Mouse (Mus musculus) E14TG2a.4 (cell line): ENCODE results near the gene Gm21972.

Experiments used
- H3K27me3 ChIP-seq: 2 replicates; pipeline ENCODE4 v1.6.1; 2014; ENCODE audit warnings: low read length, control low read depth; ENCODE audit not compliant: insufficient read depth
- H3K36me3 ChIP-seq: 2 replicates; pipeline ENCODE4 v1.6.1; 2014; ENCODE audit warnings: low read length, control low read depth; ENCODE audit not compliant: insufficient read depth
- H3K4me1 ChIP-seq: replicated peaks from 2 replicates; pipeline ENCODE4 v1.6.1; 2014; ENCODE audit warnings: low read depth, low read length, control low read depth
- H3K4me3 ChIP-seq: replicated peaks from 2 replicates; pipeline ENCODE4 v1.5.1; 2014; ENCODE audit warnings: mild to moderate bottlenecking, low read length
- H3K9me3 ChIP-seq: 2 replicates; pipeline ENCODE4 v1.6.1; 2014; ENCODE audit warnings: low read length, control low read depth
- CTCF ChIP-seq: conservative IDR thresholded peaks from 2 replicates; pipeline ENCODE4 v1.5.1; 2014; ENCODE audit warnings: low read length
- NANOG ChIP-seq: IDR thresholded peaks from 2 replicates; pipeline ENCODE4 v1.6.1; 2014; ENCODE audit warnings: borderline replicate concordance, low read length, mixed read lengths
- POU5F1 ChIP-seq: IDR thresholded peaks from 2 replicates; pipeline ENCODE4 v1.6.1; 2014; ENCODE audit warnings: low read length, borderline replicate concordance

Gene Gm21972

GRCm38 (mm10) chr1:86144001-86144944 is 10.8 kb downstream of the Gm21972 start:
- H3K4me3 ChIP-seq: no peak overlapping the region
- H3K4me1 ChIP-seq: peaks cover 18% of the 10 kb centered on the region
- peaks cover 28% of the 10 kb centered on the region for H3K36me3 ChIP-seq
- no peaks in the 10 kb centered on the region for H3K27me3 ChIP-seq
- H3K9me3 ChIP-seq: no peaks in the 10 kb centered on the region
- TF ChIP-seq CTCF (peak; percentile 34), NANOG (no peak), POU5F1 (no peak)

- H3K27me3 ChIP-seq: no peaks in the 10 kb centered on the region
- TF ChIP-seq NANOG (no peak), POU5F1 (no peak)
- no peaks in the 10 kb centered on the region for H3K9me3 ChIP-seq
- H3K36me3 ChIP-seq: peaks cover 11% of the 10 kb centered on the region
- peaks cover 18% of the 10 kb centered on the region for H3K4me1 ChIP-seq
- no peak overlapping the region for H3K4me3 ChIP-seq
Measured at GRCm38 (mm10) chr1:86146293-86146692, 12.9 kb downstream of the Gm21972 start.

- Histone ChIP-seq H3K27me3 (no peaks in the 10 kb centered on the region), H3K4me3 (no peak overlapping the region), H3K4me1 (peaks cover 18% of the 10 kb centered on the region), H3K9me3 (peaks cover 7% of the 10 kb centered on the region), H3K36me3 (peaks cover 6% of the 10 kb centered on the region)
- no peak for TF ChIP-seq NANOG
- no peak for TF ChIP-seq POU5F1
- no peak for TF ChIP-seq CTCF
Measured at GRCm38 (mm10) chr1:86147557-86147956, 14.1 kb downstream of the Gm21972 start.

- Histone ChIP-seq H3K36me3 (peaks cover 2% of the 10 kb centered on the region; the same call in 1 of the 2 replicates), H3K27me3 (no peaks in the 10 kb centered on the region), H3K4me3 (no peak overlapping the region), H3K9me3 (peaks cover 8% of the 10 kb centered on the region), H3K4me1 (peaks cover 18% of the 10 kb centered on the region)
- TF ChIP-seq POU5F1 (no peak), NANOG (no peak), CTCF (no peak)
Measured at GRCm38 (mm10) chr1:86148161-86148560, 14.7 kb downstream of the Gm21972 start.

- TF ChIP-seq CTCF: no peak
- no peak for TF ChIP-seq NANOG
- no peak for TF ChIP-seq POU5F1
- Histone ChIP-seq H3K9me3 (peaks cover 8% of the 10 kb centered on the region), H3K4me1 (peaks cover 23% of the 10 kb centered on the region), H3K27me3 (no peaks in the 10 kb centered on the region), H3K36me3 (no peaks in the 10 kb centered on the region), H3K4me3 (no peak overlapping the region)
Measured at GRCm38 (mm10) chr1:86150929-86151328, 17.5 kb downstream of the Gm21972 start.

- H3K36me3 ChIP-seq: no peaks in the 10 kb centered on the region
- H3K27me3 ChIP-seq: no peaks in the 10 kb centered on the region
- no peak overlapping the region for H3K4me3 ChIP-seq
- peaks cover 8% of the 10 kb centered on the region for H3K9me3 ChIP-seq
- H3K4me1 ChIP-seq: peaks cover 20% of the 10 kb centered on the region
- TF ChIP-seq NANOG (no peak), POU5F1 (no peak), CTCF (no peak)
Measured at GRCm38 (mm10) chr1:86151376-86151775, 17.9 kb downstream of the Gm21972 start.

GRCm38 (mm10) chr1:86152618-86153017 is 19.2 kb downstream of the Gm21972 start:
- H3K36me3 ChIP-seq: peaks cover 10% of the 10 kb centered on the region
- H3K9me3 ChIP-seq: peaks cover 8% of the 10 kb centered on the region
- no peaks in the 10 kb centered on the region for H3K27me3 ChIP-seq
- peaks cover 18% of the 10 kb centered on the region for H3K4me1 ChIP-seq
- no peak overlapping the region for H3K4me3 ChIP-seq
- TF ChIP-seq CTCF: peak; percentile 50
- no peak for TF ChIP-seq POU5F1
- no peak for TF ChIP-seq NANOG

GRCm38 (mm10) chr1:86154133-86154823 is 20.8 kb downstream of the Gm21972 start, which contains the start of gene Armc9:
Armc9 (plus strand) TSS chr1:86154780.
- Histone ChIP-seq H3K36me3 (peaks cover 25% of the 10 kb centered on the region), H3K27me3 (no peaks in the 10 kb centered on the region), H3K9me3 (peaks cover 8% of the 10 kb centered on the region), H3K4me1 (peaks cover 18% of the 10 kb centered on the region), H3K4me3 (peak within 1 kb of the TSS; percentile 88)
- no peak for TF ChIP-seq CTCF
- no peak for TF ChIP-seq NANOG
- TF ChIP-seq POU5F1: no peak
